Mouse (Mus musculus) MEL (cell line): ENCODE results near the gene Rnase10.

Source experiments
- BHLHE40 ChIP-seq: IDR thresholded peaks from 2 replicates; pipeline ENCODE4 v1.6.1; 2012; ENCODE audit warnings: low read depth, mild to moderate bottlenecking, inconsistent platforms, low read length, improper control_type of control experiment, borderline replicate concordance
- CTCF ChIP-seq, 3 experiments: IDR thresholded peaks in 2 of 3; conservative IDR thresholded peaks in 1 of 3; 2 replicates each; pipeline ENCODE4 v1.5.1; 2011 to 2012; ENCODE audit warnings: low read length in 3 of 3, low read depth in 2 of 3, mild to moderate bottlenecking in 2 of 3, improper control_type of control experiment in 1 of 3, inconsistent platforms in 1 of 3, mixed read lengths in 1 of 3, moderate library complexity in 1 of 3; ENCODE audit not compliant: control insufficient read depth in 1 of 3, insufficient read depth in 1 of 3, poor library complexity in 1 of 3, severe bottlenecking in 1 of 3

- no peak for TF ChIP-seq CTCF (IDR thresholded peaks at IDR 0.05 in 2 of 3, conservative IDR thresholded peaks at IDR 0.05 in 1 of 3; ENCODE audit: control insufficient read depth in 1 of 3, insufficient read depth in 1 of 3, low read depth in 2 of 3, low read length in 3 of 3, poor library complexity in 1 of 3, severe bottlenecking in 1 of 3)
- no peak for TF ChIP-seq BHLHE40
Measured at GRCm38 (mm10) chr14:51024820-51025219, 17.3 kb downstream of the Rnase10 start.
